Mouse (Mus musculus): ENCODE results near the gene Tpra1. TPM values are rescaled to one million over a fixed set of nuclear protein-coding genes. Genes with fewer than 3 reads are reported as not detected.

Gene Tpra1
- polyA plus RNA-seq, 1 experiment from 2014 or later, result 45.8 TPM

- H3K4me1 ChIP-seq (replicated peaks; ENCODE audit: control insufficient read depth, insufficient read depth, low read length), result peaks cover 8% of the 10 kb centered on the region; the same call in 1 of the 2 replicates
- H3K4me3 ChIP-seq (replicated peaks; ENCODE audit: low read length), result no peak overlapping the region
- no peak overlapping the region for H3K4me2 ChIP-seq (replicated peaks)
- 86% methylated on average over 2 of the region's 2 CpGs for WGBS
- no peak for DNase-seq (ENCODE audit: low spot score)
- H3K9me3 ChIP-seq (ENCODE audit: control insufficient read depth, low read length), result peaks cover 7% of the 10 kb centered on the region; the same call in 1 of the 2 replicates
- no peaks in the 10 kb centered on the region for H3K27me3 ChIP-seq (ENCODE audit: control insufficient read depth, insufficient read depth, low read length)
- H3K9ac ChIP-seq, result no peak overlapping the region
- no peak overlapping the region for H3K27ac ChIP-seq
- no peak for ATAC-seq (ENCODE audit: low FRiP score)
- H3K36me3 ChIP-seq (replicated peaks; ENCODE audit: control insufficient read depth, insufficient read depth), result no peaks in the 10 kb centered on the region
These were observed 54.7 kb downstream of the Tpra1 start for GRCm38 (mm10) chr6:88956725-88957124.

GRCm38 (mm10) chr6:88957313-88957712, 55.3 kb downstream of the Tpra1 start:
- 87% methylated on average over 4 of the region's 4 CpGs for WGBS
- no peak overlapping the region for H3K9ac ChIP-seq
- H3K27me3 ChIP-seq (ENCODE audit: control insufficient read depth, insufficient read depth, low read length), result no peaks in the 10 kb centered on the region
- H3K9me3 ChIP-seq (ENCODE audit: control insufficient read depth, low read length), result peaks cover 7% of the 10 kb centered on the region; the same call in 1 of the 2 replicates
- no peak overlapping the region for H3K4me3 ChIP-seq (replicated peaks; ENCODE audit: low read length)
- H3K4me1 ChIP-seq (replicated peaks; ENCODE audit: control insufficient read depth, insufficient read depth, low read length), result peaks cover 8% of the 10 kb centered on the region; the same call in 1 of the 2 replicates
- no peaks in the 10 kb centered on the region for H3K36me3 ChIP-seq (replicated peaks; ENCODE audit: control insufficient read depth, insufficient read depth)
- H3K4me2 ChIP-seq (replicated peaks), result no peak overlapping the region
- no peak for DNase-seq (ENCODE audit: low spot score)
- no peak for ATAC-seq (ENCODE audit: low FRiP score)
- no peak overlapping the region for H3K27ac ChIP-seq

GRCm38 (mm10) chr6:88957801-88958211, 55.8 kb downstream of the Tpra1 start:
- Histone ChIP-seq H3K9me3 (ENCODE audit: control insufficient read depth, low read length) (peaks cover 7% of the 10 kb centered on the region; the same call in 1 of the 2 replicates), H3K4me3 (replicated peaks; ENCODE audit: low read length) (no peak overlapping the region), H3K27me3 (ENCODE audit: control insufficient read depth, insufficient read depth, low read length) (no peaks in the 10 kb centered on the region), H3K4me2 (replicated peaks) (no peak overlapping the region), H3K9ac (no peak overlapping the region), H3K36me3 (replicated peaks; ENCODE audit: control insufficient read depth, insufficient read depth) (no peaks in the 10 kb centered on the region), H3K27ac (no peak overlapping the region), H3K4me1 (replicated peaks; ENCODE audit: control insufficient read depth, insufficient read depth, low read length) (peaks cover 8% of the 10 kb centered on the region; the same call in 1 of the 2 replicates)
- WGBS, result 88% methylated on average over 5 of the region's 5 CpGs
- ATAC-seq (ENCODE audit: low FRiP score) (0 out of 2 replicates have a peak, but pooled peaks have one; percentile 31), DNase-seq (ENCODE audit: low spot score) (no peak)

- no peaks in the 10 kb centered on the region for H3K36me3 ChIP-seq (replicated peaks; ENCODE audit: control insufficient read depth, insufficient read depth)
- peaks cover 8% of the 10 kb centered on the region; the same call in 1 of the 2 replicates for H3K4me1 ChIP-seq (replicated peaks; ENCODE audit: control insufficient read depth, insufficient read depth, low read length)
- DNase-seq (ENCODE audit: low spot score), result no peak
- no peak overlapping the region for H3K4me3 ChIP-seq (replicated peaks; ENCODE audit: low read length)
- ATAC-seq (ENCODE audit: low FRiP score), result no peak
- peaks cover 4% of the 10 kb centered on the region; the same call in 1 of the 2 replicates for H3K9me3 ChIP-seq (ENCODE audit: control insufficient read depth, low read length)
- no peak overlapping the region for H3K4me2 ChIP-seq (replicated peaks)
- 85% methylated on average over 2 of the region's 2 CpGs for WGBS
- no peak overlapping the region for H3K27ac ChIP-seq
- no peaks in the 10 kb centered on the region for H3K27me3 ChIP-seq (ENCODE audit: control insufficient read depth, insufficient read depth, low read length)
- no peak overlapping the region for H3K9ac ChIP-seq
These were observed 56.3 kb downstream of the Tpra1 start for GRCm38 (mm10) chr6:88958305-88958704.

GRCm38 (mm10) chr6:88959834-88960233, 57.8 kb downstream of the Tpra1 start:
- Histone ChIP-seq H3K36me3 (replicated peaks; ENCODE audit: control insufficient read depth, insufficient read depth) (no peaks in the 10 kb centered on the region), H3K4me3 (replicated peaks; ENCODE audit: low read length) (no peak overlapping the region), H3K9me3 (ENCODE audit: control insufficient read depth, low read length) (no peaks in the 10 kb centered on the region), H3K4me2 (replicated peaks) (no peak overlapping the region), H3K4me1 (replicated peaks; ENCODE audit: control insufficient read depth, insufficient read depth, low read length) (peaks cover 8% of the 10 kb centered on the region; the same call in 1 of the 2 replicates), H3K27me3 (ENCODE audit: control insufficient read depth, insufficient read depth, low read length) (no peaks in the 10 kb centered on the region), H3K9ac (no peak overlapping the region), H3K27ac (no peak overlapping the region)
- ATAC-seq (ENCODE audit: low FRiP score), result peak; percentile 71; the same call in 1 of the 2 replicates
- DNase-seq (ENCODE audit: low spot score), result peak; percentile 74
- WGBS, result 9% methylated on average over 7 of the region's 7 CpGs

GRCm38 (mm10) chr6:88960941-88961340, 58.9 kb downstream of the Tpra1 start:
- WGBS, result 84% methylated on average over 4 of the region's 4 CpGs
- peaks cover 14% of the 10 kb centered on the region; the same call in 1 of the 2 replicates for H3K4me1 ChIP-seq (replicated peaks; ENCODE audit: control insufficient read depth, insufficient read depth, low read length)

More at GRCm38 (mm10) chr6:88960941-88961340, 58.9 kb downstream of the Tpra1 start:
- Histone ChIP-seq H3K27me3 (ENCODE audit: control insufficient read depth, insufficient read depth, low read length) (no peaks in the 10 kb centered on the region), H3K4me3 (replicated peaks; ENCODE audit: low read length) (no peak overlapping the region), H3K9ac (no peak overlapping the region), H3K27ac (no peak overlapping the region), H3K36me3 (replicated peaks; ENCODE audit: control insufficient read depth, insufficient read depth) (no peaks in the 10 kb centered on the region), H3K9me3 (ENCODE audit: control insufficient read depth, low read length) (no peaks in the 10 kb centered on the region), H3K4me2 (replicated peaks) (no peak overlapping the region)
- DNase-seq (ENCODE audit: low spot score), result no peak
- ATAC-seq (ENCODE audit: low FRiP score), result no peak

Other genes with a start within 250 kb of the Tpra1 start
- gene Mgll, start 177.8 kb upstream of the Tpra1 start, polyA plus RNA-seq (2014; fragmentation: Nextera tagmentation; extraction: Ambion mirVana), result 51.1 and 51.3 TPM in 2 replicates
- 28.1 and 33.8 TPM in 2 replicates for gene Abtb1, start 60.3 kb upstream of the Tpra1 start, polyA plus RNA-seq (2014; fragmentation: Nextera tagmentation; extraction: Ambion mirVana)
- gene Podxl2, start 27.2 kb upstream of the Tpra1 start, polyA plus RNA-seq (2014; fragmentation: Nextera tagmentation; extraction: Ambion mirVana), result 525 and 527 TPM in 2 replicates
- gene Mcm2, start 3.5 kb upstream of the Tpra1 start, polyA plus RNA-seq (2014; fragmentation: Nextera tagmentation; extraction: Ambion mirVana), result 27.0 and 30.2 TPM in 2 replicates